Mouse (Mus musculus) layer of hippocampus, adult 18-20 months (tissue): ENCODE measurements around the gene Olfr549. TPM values are rescaled to one million over a fixed set of nuclear protein-coding genes. Genes with fewer than 3 reads are reported as not detected.

Experiments
- DNase-seq, 2 experiments: peaks; one replicate each; pipeline ENCODE4 v3.0.0; 2022; ENCODE audit warnings: low spot score in 2 of 2
- total RNA-seq, 2 experiments: library from RNA; stranded (reverse); gene quantifications; 2 replicates each; pipeline ENCODE4 v1.2.3; 2021

Gene Olfr549
- total RNA-seq, 2 experiments from 2014 or later, result not detected

GRCm38 (mm10) chr7:102591786-102592185, 42.1 kb downstream of the Olfr549 start, which contains the start of gene Olfr551:
Gene Olfr551, minus strand, starts transcription at chr7:102591886.
- DNase-seq, result no peak

GRCm38 (mm10) chr7:102597378-102598031, 47.8 kb downstream of the Olfr549 start, which contains the start of gene Olfr552:
Gene Olfr552, plus strand, starts transcription at chr7:102597770.
- no peak for DNase-seq

Other genes with a start within 250 kb of the Olfr549 start
- gene Rrm1, start 108.2 kb upstream of the Olfr549 start, total RNA-seq, result 10 to 100 TPM in 1 of 2 experiments, 1 to 10 TPM in 1; 9.4 to 11.4 TPM
- gene Olfr543, start 68.2 kb upstream of the Olfr549 start, total RNA-seq, result not detected
- not detected for gene Olfr544, start 61.6 kb upstream of the Olfr549 start, total RNA-seq
- gene Olfr545, start 50.3 kb upstream of the Olfr549 start, total RNA-seq, result not detected
- gene Olfr547, start 15.1 kb upstream of the Olfr549 start, total RNA-seq, result not detected
- gene Olfr548-ps1, start 9.0 kb upstream of the Olfr549 start, total RNA-seq, result not detected
- 1 to 10 TPM; 3.3 to 4.0 TPM for gene Trim21, start 15.6 kb downstream of the Olfr549 start, total RNA-seq
- 1 to 10 TPM; 2.4 to 2.8 TPM for gene Olfr550, start 21.6 kb downstream of the Olfr549 start, total RNA-seq
- gene Olfr551, start 42.0 kb downstream of the Olfr549 start, total RNA-seq, result not detected
- under 1 TPM; 0.07 to 0.08 TPM for gene Olfr552, start 47.9 kb downstream of the Olfr549 start, total RNA-seq
- not detected for gene Olfr553, start 68.3 kb downstream of the Olfr549 start, total RNA-seq
- gene Olfr554, start 88.6 kb downstream of the Olfr549 start, total RNA-seq, result under 1 TPM in 1 of 2 experiments, not detected in 1; 0.23 TPM
- gene Olfr555, start 109.0 kb downstream of the Olfr549 start, total RNA-seq, result not detected
- gene Olfr556, start 115.0 kb downstream of the Olfr549 start, total RNA-seq, result not detected
- 1 to 10 TPM; 5.2 to 6.4 TPM for gene Trim68, start 137.5 kb downstream of the Olfr549 start, total RNA-seq
- gene Olfr557, start 146.0 kb downstream of the Olfr549 start, total RNA-seq, result under 1 TPM in 1 of 2 experiments, not detected in 1; 0.20 TPM
- gene Olfr558, start 152.3 kb downstream of the Olfr549 start, total RNA-seq, result under 1 TPM; 0.30 to 0.32 TPM
- not detected for gene Olfr33, start 169.2 kb downstream of the Olfr549 start, total RNA-seq
- not detected for gene Olfr559, start 177.6 kb downstream of the Olfr549 start, total RNA-seq
- not detected for gene Olfr560, start 209.5 kb downstream of the Olfr549 start, total RNA-seq
- gene Olfr78, start 209.6 kb downstream of the Olfr549 start, total RNA-seq, result under 1 TPM; 0.10 to 0.12 TPM
- under 1 TPM in 1 of 2 experiments, not detected in 1; 0.13 TPM for gene Olfr561, start 221.4 kb downstream of the Olfr549 start, total RNA-seq